Mouse (Mus musculus): Measurements from ENCODE around the gene Selenov.
"Not testable (repeated sequence)": the region's sequence is repeated elsewhere in the genome, so short reads cannot be mapped to it uniquely, and the experiment has no call there.

The Selenov gene

GRCm38 (mm10) chr7:28298837-28299625 is 8.0 kb upstream of the Selenov start:
- intact Hi-C loops (cut with DNase I) = loop anchor here (2.0 kb wide), 1 partner anchor 150 kb away; no protein-coding TSS in a partner anchor

DNA sequence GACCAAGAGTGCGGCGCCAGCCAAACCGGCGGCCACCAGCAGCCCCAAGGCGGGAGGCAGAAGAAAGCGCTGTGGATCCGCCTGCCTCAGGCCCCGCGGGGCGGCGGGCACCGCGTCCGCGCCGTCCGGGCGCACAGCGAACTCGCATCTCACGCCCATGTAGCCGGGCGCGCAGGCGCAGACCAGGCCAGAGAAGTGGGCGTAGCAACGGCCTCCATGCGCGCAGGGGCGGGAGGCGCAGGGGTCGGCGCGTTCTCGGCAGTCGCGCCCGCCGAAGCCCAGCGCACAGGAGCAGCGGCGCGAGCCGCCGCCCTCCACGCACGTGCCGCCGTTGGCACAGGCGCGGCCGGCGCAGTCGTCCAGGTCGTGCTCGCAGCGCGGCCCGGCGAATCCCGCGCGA is 3.5 kb upstream of the Selenov start:
- intact Hi-C loops (cut with DNase I) = no loop called here

GRCm38 (mm10) chr7:28290165-28290564 is 821 bp downstream of the Selenov start:
- intact Hi-C loops (cut with DNase I) = no loop called here

DNA sequence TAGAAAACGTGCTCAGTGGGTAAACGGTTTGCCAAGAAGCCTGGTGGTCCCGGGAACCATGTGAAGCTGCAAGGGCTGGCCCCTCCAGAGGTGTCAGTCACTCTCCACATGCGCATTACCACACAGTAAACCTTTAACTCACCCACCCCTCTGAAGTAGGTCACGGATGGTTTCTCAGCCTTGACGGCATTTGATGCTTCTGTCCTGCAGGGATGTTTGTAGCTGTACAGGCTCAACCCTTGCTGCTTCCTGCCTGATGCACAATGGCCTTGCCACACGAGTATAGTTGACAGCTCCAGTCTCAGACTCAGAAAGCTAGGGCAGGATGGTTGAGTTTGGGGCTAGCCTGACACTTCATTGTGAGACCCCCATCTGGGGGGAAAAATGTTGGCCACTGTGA is 10.4 kb downstream of the Selenov start:
- intact Hi-C loops (cut with DNase I) = no loop called here

DNA sequence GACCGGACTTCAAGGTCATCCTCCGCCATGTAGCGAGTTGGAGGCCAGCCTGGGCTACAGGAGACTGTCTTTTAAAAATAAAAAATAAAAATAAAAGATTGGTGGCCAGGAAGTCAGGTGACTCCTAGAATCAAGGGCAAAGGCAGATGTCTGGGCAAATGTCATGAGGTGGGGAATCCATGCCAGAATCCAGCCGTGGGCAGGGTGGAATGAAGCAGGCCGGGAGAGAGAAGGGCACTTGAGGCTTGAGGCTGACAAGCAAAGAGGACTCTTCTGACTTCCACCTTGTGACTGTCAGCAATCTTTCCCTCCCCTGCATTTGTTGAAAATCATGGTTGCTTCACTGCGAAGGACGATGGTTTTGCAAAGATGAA is 12.7 kb downstream of the Selenov start:
- intact Hi-C loops (cut with DNase I) = no loop called here

DNA sequence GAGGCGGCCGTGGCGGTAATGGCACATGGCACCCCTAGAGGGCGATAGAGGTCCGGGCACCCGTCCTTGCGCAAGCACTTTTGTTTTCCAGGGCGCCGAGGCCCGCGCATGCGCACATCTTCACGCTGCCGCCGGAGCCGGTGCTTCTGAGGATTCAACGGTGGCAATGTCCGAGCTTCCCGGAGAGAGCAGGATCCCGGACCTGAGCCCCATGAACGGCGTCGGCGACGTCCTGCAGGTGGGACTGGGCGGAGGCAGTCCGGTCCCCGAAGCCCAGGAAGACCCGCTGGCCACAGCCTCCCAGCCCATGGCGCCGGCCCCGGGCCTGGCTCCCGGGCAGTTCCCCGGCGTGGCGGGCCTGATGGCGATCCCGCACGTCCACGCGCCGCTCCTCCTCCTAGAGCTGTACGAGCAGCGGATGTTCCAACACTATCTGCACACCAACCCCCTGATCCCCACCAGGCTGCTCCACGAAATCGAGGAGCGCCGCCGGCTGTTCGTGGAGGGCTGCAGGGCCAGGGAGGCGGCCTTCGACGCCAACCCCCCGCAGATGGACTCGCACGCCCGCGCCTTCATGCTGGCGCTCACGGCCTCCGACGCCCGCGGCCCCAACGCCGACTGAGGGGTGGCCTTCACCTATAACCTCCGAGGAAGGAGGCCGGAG is 13.2 kb downstream of the Selenov start, which contains the start of gene Eid2b:
Gene Eid2b (plus strand): TSS at position 125 of the 664 bp plus-strand sequence.
- intact Hi-C loops (cut with DNase I) = no loop called here

DNA sequence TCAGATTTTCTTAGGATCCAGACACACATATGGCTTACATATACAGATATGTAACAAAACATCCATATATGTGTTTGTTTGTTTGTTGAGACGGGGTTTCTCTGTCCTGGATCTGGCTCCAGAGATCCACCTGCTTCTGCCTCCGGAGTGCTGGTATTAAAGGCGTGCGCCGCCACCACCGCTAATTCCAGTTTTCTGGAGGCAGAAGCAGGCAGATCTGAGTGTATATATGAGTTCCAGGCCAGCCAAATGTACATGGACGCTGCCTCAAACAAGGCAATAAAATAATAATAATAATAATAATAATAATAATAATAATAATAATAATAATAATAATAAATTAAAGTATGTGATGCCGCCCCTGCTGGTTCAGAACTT is 13.8 kb downstream of the Selenov start:
- intact Hi-C loops (cut with DNase I) = no loop called here

DNA sequence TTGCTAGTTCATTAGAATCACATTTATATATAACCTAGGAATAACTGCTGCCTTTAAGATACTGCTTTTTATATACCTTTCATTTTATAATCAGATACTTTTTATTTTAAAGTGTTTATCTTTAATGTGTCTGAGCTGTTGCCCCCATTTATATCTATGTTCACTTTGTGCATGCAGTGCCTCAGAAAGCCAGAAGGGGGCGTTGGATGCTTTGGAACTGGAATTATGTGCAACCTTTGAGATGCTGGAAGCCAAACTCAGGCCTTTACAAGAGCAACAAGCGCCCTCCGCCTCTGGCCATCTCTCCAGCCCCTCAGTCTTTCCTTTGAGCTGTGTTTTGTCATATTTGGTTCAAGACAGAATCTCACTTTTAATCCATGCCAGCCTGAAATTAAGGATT is 19.2 kb downstream of the Selenov start:
- intact Hi-C loops (cut with DNase I) = no loop called here

GRCm38 (mm10) chr7:28269355-28269754 is 21.6 kb downstream of the Selenov start:
- intact Hi-C loops (cut with DNase I) = no loop called here

DNA sequence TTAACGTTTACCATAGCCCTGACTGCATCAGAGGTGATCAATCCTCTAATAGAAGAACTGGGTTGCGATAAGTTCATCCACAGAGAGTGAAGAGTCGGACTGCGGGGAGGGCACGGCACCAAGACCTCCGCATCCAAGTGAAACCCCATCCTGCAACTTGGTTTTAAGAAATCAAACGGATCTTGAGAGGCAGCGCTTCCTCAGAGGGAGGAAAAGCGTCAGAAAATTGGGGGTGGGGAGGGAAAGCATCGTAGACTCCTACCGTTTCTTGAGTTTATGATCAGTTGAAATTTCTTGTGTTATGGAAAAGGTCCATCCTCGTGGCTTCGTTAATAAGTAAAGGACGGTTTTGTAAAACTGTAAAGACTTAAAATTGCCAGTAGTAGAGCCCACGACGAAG is 22.4 kb downstream of the Selenov start:
- intact Hi-C loops (cut with DNase I) = no loop called here

DNA sequence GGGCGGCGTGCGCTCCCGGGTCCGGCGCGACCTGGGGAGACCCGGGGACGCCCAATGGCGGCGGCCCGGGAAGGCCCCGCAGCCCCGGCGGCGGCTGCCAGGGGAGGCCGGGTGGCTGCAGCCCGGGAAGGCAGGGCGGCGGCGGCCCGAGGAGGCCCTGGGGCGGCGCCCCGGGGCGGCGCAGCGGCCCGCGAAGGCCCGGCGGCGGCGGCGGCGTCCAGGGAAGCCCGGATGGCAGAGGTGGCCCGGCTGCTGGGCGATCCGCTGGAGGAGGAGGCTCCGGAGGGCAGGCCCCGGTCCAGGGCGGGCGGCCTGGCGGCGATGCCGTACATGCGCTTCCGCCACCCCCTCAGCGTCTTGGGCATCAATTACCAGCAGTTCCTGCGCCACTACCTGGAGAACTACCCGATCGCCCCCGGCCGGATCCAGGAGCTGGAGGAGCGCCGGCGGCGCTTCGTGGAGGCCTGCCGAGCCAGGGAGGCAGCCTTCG is 22.9 kb downstream of the Selenov start:
- intact Hi-C loops (cut with DNase I) = no loop called here

GRCm38 (mm10) chr7:28267129-28268041 is 23.6 kb downstream of the Selenov start, which contains the start of gene Eid2:
Gene Eid2, plus strand, starts transcription at chr7:28267881.
- intact Hi-C loops (cut with DNase I) = no loop called here

DNA sequence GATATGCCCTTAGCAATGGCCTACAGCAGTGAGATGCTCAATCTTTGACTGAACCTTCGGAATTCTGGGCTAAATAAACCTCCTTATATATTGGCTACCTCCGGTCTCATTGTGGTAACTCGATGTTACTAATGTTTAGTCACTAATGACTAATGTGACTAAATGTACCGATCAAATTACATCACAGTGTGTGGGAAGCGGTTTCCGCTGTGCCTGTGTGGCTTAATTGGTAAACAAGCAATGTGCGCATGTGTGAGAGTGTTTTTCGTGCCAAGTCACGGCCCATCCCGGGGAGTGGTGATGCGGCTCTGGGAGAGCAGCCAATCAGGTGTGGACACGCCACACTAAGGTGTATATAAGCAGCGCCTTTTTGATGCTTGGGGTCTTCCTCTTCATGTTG is 25.6 kb downstream of the Selenov start:
- intact Hi-C loops (cut with DNase I) = no loop called here

DNA sequence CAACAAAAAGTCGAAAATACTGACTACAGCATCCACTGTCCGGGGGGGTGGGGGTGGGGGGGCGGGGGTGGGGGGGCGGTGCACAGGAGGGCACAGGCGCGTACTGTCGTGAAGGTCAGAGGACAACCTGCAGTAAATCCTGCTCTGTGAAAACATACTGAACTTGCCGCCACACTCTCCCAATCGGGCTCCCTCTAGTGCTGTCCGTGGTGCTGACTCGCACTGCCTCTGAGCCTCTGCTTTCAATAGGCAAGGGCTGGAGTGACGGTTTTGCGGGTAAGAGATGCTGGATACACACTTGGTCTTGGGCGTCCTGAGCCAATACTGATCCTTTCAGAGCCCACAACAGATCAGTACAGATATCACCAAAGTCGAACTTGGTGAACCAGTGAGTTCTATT is 27.2 kb downstream of the Selenov start:
- intact Hi-C loops (cut with DNase I) = no loop called here

DNA sequence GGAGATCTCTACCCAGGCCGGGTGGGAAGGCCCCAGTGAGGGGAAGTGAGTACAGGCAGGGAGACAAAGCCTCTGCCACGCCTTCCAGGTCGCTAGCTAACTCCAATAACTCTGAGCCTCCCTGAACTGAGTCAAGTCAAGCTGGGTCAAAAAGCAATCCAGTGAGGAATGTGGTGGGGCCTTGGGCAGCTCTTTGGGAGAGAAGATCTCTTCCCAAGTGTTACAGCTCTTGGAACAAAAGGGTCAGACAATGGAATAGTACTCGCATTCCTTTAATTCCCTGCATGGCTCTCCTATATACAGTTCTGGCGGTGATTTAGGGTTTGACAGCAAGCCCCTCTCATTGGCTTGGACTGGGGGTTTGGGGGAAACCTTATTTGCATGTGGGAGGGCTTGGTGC is 28.1 kb downstream of the Selenov start:
- intact Hi-C loops (cut with DNase I) = no loop called here

- intact Hi-C loops (cut with DNase I) = no loop called here
Measured at GRCm38 (mm10) chr7:28255476-28255875, 35.5 kb downstream of the Selenov start.

GRCm38 (mm10) chr7:28254591-28254990 is 36.4 kb downstream of the Selenov start:
- intact Hi-C loops (cut with DNase I) = no loop called here

GRCm38 (mm10) chr7:28251976-28252375 is 39.0 kb downstream of the Selenov start:
- intact Hi-C loops (cut with DNase I) = no loop called here

GRCm38 (mm10) chr7:28248957-28249356 is 42.0 kb downstream of the Selenov start:
- intact Hi-C loops (cut with DNase I) = no loop called here

GRCm38 (mm10) chr7:28243943-28244342 is 47.0 kb downstream of the Selenov start:
- intact Hi-C loops (cut with DNase I) = not testable (repeated sequence)
